ENCODE assay signal across 8 mouse cellular contexts in genomic region chr15:81663281-81663680, GRCm38 (mm10). TPM values are rescaled to one million over a fixed set of nuclear protein-coding genes. Genes with fewer than 3 reads are reported as not detected.
DNase-seq lines count a peak whose midpoint lies in the region; ATAC-seq and TF ChIP-seq lines count a peak whose summit lies in the region.

No protein-coding gene starts in this region.

- H3K36me3 ChIP-seq in lung, embryonic 14.5 days (ENCODE audit: insufficient read depth), result peaks cover 14% of the 10 kb centered on the region
- H3K36me3 ChIP-seq in forebrain, embryonic 10.5 days (replicated peaks), result peaks cover 16% of the 10 kb centered on the region
- peaks cover 15% of the 10 kb centered on the region for H3K36me3 ChIP-seq in limb, embryonic 13.5 days
- H3K36me3 ChIP-seq in stomach, embryonic 14.5 days (ENCODE audit: control insufficient read depth, insufficient read depth, low read length), result peaks cover 7% of the 10 kb centered on the region; the same call in 1 of the 2 replicates

- no peaks in the 10 kb centered on the region for H3K27me3 ChIP-seq in lung, embryonic 14.5 days (ENCODE audit: insufficient read depth, low read length)
- H3K27me3 ChIP-seq in forebrain, embryonic 10.5 days (ENCODE audit: poor library complexity, severe bottlenecking), result no peaks in the 10 kb centered on the region
- H3K27me3 ChIP-seq in limb, embryonic 13.5 days, result no peaks in the 10 kb centered on the region
- no peaks in the 10 kb centered on the region for H3K27me3 ChIP-seq in stomach, embryonic 14.5 days (ENCODE audit: control insufficient read depth, insufficient read depth, low read length)

- peaks cover 3% of the 10 kb centered on the region; the same call in 1 of the 2 replicates for H3K4me1 ChIP-seq in lung, embryonic 14.5 days (ENCODE audit: insufficient read depth)
- H3K4me1 ChIP-seq in forebrain, embryonic 10.5 days, result peaks cover 10% of the 10 kb centered on the region
- H3K4me1 ChIP-seq in limb, embryonic 13.5 days, result peaks cover 9% of the 10 kb centered on the region
- 0 out of 2 replicates have a peak, but pooled peaks cover 4% of the 10 kb centered on the region for H3K4me1 ChIP-seq in stomach, embryonic 14.5 days (ENCODE audit: control insufficient read depth, insufficient read depth, low read length)

- H3K4me3 ChIP-seq in lung, embryonic 14.5 days (ENCODE audit: low read depth, low read length), result peak overlapping the region; percentile 84
- peak overlapping the region; percentile 93 for H3K4me3 ChIP-seq in forebrain, embryonic 10.5 days
- H3K4me3 ChIP-seq in limb, embryonic 13.5 days, result peak overlapping the region; percentile 91
- peak overlapping the region; percentile 81 for H3K4me3 ChIP-seq in stomach, embryonic 14.5 days (ENCODE audit: low read depth, low read length)

- ATAC-seq in lung, embryonic 14.5 days (ENCODE audit: insufficient read depth), result no peak
- ATAC-seq in limb, embryonic 13.5 days (ENCODE audit: low FRiP score, low read depth), result no peak
- ATAC-seq in stomach, embryonic 14.5 days (ENCODE audit: insufficient number of reproducible peaks, insufficient read depth, low FRiP score, low read depth), result no peak
- no peak for ATAC-seq in activated CD4-positive, CD25-positive, alpha-beta regulatory T cell, adult 4 months

- whole genome bisulfite sequencing in lung, embryonic 14.5 days, result 53% methylated on average over 10 of the region's 10 CpGs
- WGBS in forebrain, embryonic 10.5 days, result 64% methylated on average over 10 of the region's 10 CpGs
- WGBS in limb, embryonic 13.5 days, result 64% methylated on average over 10 of the region's 10 CpGs
- WGBS in stomach, embryonic 14.5 days, result 61% methylated on average over 10 of the region's 10 CpGs

- TF ChIP-seq CTCF in lung, embryonic 14.5 days (IDR thresholded peaks at IDR 0.05; ENCODE audit: low read depth), result no peak

- H3K27ac ChIP-seq in lung, embryonic 14.5 days (ENCODE audit: low read depth), result no peak overlapping the region
- H3K27ac ChIP-seq in forebrain, embryonic 10.5 days, result peak overlapping the region; percentile 87; the same call in 1 of the 2 replicates
- no peak overlapping the region for H3K27ac ChIP-seq in limb, embryonic 13.5 days
- no peak overlapping the region for H3K27ac ChIP-seq in stomach, embryonic 14.5 days (ENCODE audit: low read length)

- H3K4me2 ChIP-seq in lung, embryonic 14.5 days, result peak overlapping the region; percentile 87
- H3K4me2 ChIP-seq in limb, embryonic 13.5 days (replicated peaks), result peak overlapping the region; percentile 85
- peak overlapping the region; percentile 71 for H3K4me2 ChIP-seq in stomach, embryonic 14.5 days (replicated peaks; ENCODE audit: low read depth, low read length)

- no peak overlapping the region for H3K9ac ChIP-seq in lung, embryonic 14.5 days
- no peak overlapping the region for H3K9ac ChIP-seq in limb, embryonic 13.5 days
- H3K9ac ChIP-seq in stomach, embryonic 14.5 days (replicated peaks; ENCODE audit: low read depth, low read length), result no peak overlapping the region

- H3K9me3 ChIP-seq in lung, embryonic 14.5 days (ENCODE audit: low read depth, low read length), result no peaks in the 10 kb centered on the region
- H3K9me3 ChIP-seq in forebrain, embryonic 10.5 days, result no peaks in the 10 kb centered on the region
- no peaks in the 10 kb centered on the region for H3K9me3 ChIP-seq in limb, embryonic 13.5 days
- no peaks in the 10 kb centered on the region for H3K9me3 ChIP-seq in stomach, embryonic 14.5 days (ENCODE audit: control insufficient read depth, low read depth, low read length)

- DNase-seq in lung, embryonic 14.5 days, result no peak
- no peak for DNase-seq in lung, postnatal 36 days
- no peak for DNase-seq in forebrain, embryonic 10.5 days (ENCODE audit: extremely low spot score, low spot score)
- DNase-seq in natural killer cell, adult 2 months (ENCODE audit: low spot score in 2 of 2), result no peak
- no peak for DNase-seq in thymus, postnatal 36 days

RNA-seq across cellular contexts. Expression of gene L3mbtl2, which starts 0.4 kb away (rescaled TPM):
- 25.8 and 26.7 TPM in 2 replicates for polyA plus RNA-seq in lung, embryonic 14.5 days (2014; fragmentation: Nextera tagmentation; extraction: Ambion mirVana)
- 51.4 and 53.1 TPM in 2 replicates for polyA plus RNA-seq in forebrain, embryonic 10.5 days (2016; fragmentation: Nextera tagmentation; extraction: Ambion mirVana)
- polyA plus RNA-seq in limb, embryonic 13.5 days (2015; fragmentation: Nextera tagmentation; extraction: Ambion mirVana), result 20.9 and 23.5 TPM in 2 replicates
- polyA plus RNA-seq in stomach, embryonic 14.5 days (2014; fragmentation: Nextera tagmentation; extraction: Ambion mirVana), result 18.0 and 19.1 TPM in 2 replicates
- 10 to 100 TPM; 20.2 to 21.0 TPM for polyA plus RNA-seq in activated CD4-positive, CD25-positive, alpha-beta regulatory T cell, adult 4 months (2017; shearing (Covaris generic))

RNA-seq across cellular contexts. Expression of gene Chadl, which starts 33.8 kb away (rescaled TPM):
- polyA plus RNA-seq in lung, embryonic 14.5 days (2014; fragmentation: Nextera tagmentation; extraction: Ambion mirVana), result 4.6 and 4.7 TPM in 2 replicates
- 2.3 and 2.4 TPM in 2 replicates for polyA plus RNA-seq in forebrain, embryonic 10.5 days (2016; fragmentation: Nextera tagmentation; extraction: Ambion mirVana)
- 15.5 and 17.1 TPM in 2 replicates for polyA plus RNA-seq in limb, embryonic 13.5 days (2015; fragmentation: Nextera tagmentation; extraction: Ambion mirVana)
- 3.0 and 4.7 TPM in 2 replicates for polyA plus RNA-seq in stomach, embryonic 14.5 days (2014; fragmentation: Nextera tagmentation; extraction: Ambion mirVana)
- polyA plus RNA-seq in activated CD4-positive, CD25-positive, alpha-beta regulatory T cell, adult 4 months (2017; shearing (Covaris generic)), result under 1 TPM; 0.46 to 0.78 TPM
